Mouse (Mus musculus) adrenal gland, postnatal 10 days (tissue): ENCODE data around the gene Ssbp4. TPM values are rescaled to one million over a fixed set of nuclear protein-coding genes. Genes with fewer than 3 reads are reported as not detected.

Experiments
- DNase-seq: peaks from one replicate; pipeline ENCODE4 v3.0.0; 2021; ENCODE audit warnings: mixed read lengths
- long read RNA-seq, 2 experiments: library from polyadenylated mRNA; stranded (forward); transcript quantifications; one replicate each; pipeline ENCODE4 v2.0.0; 2021
- total RNA-seq, 2 experiments: library from RNA; stranded (reverse); gene quantifications; 2 replicates each; pipeline ENCODE4 v1.2.3; 2021

Gene Ssbp4
- 10 to 100 TPM; 92.0 to 96.9 TPM for total RNA-seq
- long read RNA-seq, experiment 1, transcript Ssbp4-201 (17 exons, 1,475 nt) = major isoform, 43 of 170 reads
- long read RNA-seq, experiment 1, partial matches to known transcripts = 48 of 170 reads
- long read RNA-seq, experiment 1, other reads (novel, unspliced or antisense) = 77 of 170 reads
- long read RNA-seq, experiment 2, transcript Ssbp4-201 (17 exons, 1,475 nt) = major isoform, 28 of 94 reads
- long read RNA-seq, experiment 2, partial matches to known transcripts = 15 of 94 reads
- long read RNA-seq, experiment 2, other reads (novel, unspliced or antisense) = 51 of 94 reads

DNA sequence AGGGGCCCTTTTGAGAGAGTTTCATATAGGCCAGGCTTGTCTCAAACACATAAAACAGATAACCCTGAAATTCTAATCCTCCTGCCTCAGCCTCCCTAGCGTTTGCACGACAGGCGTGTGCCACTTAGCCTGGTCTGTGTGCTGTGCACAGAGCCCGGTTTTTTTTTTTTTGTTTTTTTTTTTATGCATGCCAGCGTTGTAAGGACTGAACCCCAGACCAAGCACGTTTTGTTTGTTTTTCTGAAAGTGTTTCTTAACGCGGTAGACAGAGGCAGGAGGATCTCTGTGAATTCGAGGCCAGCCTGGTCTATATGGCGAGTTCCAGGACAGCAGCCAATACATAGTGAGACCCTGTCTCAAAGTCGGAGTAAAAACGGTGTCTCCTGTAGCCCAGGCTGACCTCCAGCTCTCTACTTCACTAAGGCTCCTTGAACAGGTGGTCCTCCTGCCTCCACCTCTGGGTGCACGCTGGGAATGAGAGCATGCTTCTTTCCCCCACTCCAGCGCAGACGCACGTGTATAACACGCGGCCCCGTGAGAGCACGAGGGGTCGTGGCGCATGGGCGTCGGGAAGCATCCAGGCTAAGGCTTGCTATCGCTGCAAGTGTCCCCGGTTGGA is at the start of gene Ssbp4:
Gene Ssbp4 (minus strand): TSS at position 124 of the 619 bp plus-strand sequence.
- DNase-seq = no peak

DNA sequence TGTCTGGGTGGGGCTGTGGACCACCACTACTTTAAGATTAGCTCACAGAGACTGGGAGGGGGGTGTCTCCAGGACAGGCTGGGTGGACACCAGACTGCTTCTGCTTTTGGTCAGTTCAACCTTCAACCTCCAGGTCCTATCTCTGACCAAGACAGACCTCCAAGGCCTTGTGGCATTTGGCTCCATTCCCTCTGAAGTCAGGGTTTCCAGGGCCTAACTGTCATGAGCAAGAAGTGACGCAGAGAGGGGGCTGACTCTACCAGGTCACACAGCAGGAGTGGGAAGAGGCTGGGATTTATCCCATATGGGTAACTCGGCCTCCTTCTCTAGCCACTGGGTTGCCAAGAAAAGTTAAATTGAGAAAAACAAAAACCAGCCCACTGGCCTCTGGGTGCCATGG is 49.1 kb upstream of the Ssbp4 start:
- DNase-seq = peak; percentile 63

DNA sequence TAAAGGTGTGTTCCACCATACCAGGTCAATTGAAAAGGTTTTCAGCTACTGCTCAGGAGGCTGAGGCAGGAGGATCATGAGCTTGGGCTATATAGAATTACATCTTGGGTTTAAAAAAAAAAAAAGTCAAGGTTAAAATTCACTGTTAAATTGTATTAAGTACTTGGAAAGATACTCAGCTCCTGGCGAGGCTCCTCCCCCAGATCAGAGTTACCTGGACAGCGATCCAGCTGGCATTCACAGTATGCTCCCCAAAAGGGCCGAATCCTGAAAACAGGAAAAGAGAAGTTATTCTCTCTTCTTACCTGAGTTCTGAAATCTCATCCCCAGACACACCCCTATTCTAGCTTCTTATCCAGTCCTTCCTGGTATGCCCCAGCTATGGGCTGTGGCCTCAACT is 48.5 kb upstream of the Ssbp4 start:
- no peak for DNase-seq

DNA sequence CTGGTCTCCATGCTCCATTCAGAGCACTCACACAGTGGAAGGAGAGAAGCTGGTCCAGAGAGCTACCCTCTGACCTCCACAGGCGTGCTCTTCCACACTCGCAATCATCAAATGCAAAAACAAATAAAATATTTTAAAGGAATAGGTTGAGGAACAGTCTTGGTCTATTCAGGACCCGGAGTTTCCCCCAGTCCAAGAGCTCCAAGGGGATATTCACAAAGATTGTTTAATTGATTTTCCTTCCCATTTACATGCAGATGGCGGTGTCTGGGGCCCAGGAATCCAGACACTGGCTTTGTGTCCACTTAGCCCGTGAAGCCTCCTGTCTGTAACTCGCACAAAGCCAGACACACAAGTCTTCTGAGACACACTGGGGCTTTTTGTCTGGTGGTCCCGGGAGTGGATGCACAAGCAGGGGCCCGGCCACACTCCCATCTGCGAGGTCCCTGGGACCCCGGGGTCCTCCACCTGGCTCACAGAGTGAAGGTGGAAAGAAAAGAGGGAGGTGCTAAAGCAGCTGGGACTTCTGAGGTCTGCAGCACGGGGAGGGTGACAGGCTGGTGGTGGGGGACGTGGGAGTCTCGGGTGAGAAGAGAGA is 47.6 kb upstream of the Ssbp4 start:
- no peak for DNase-seq

DNA sequence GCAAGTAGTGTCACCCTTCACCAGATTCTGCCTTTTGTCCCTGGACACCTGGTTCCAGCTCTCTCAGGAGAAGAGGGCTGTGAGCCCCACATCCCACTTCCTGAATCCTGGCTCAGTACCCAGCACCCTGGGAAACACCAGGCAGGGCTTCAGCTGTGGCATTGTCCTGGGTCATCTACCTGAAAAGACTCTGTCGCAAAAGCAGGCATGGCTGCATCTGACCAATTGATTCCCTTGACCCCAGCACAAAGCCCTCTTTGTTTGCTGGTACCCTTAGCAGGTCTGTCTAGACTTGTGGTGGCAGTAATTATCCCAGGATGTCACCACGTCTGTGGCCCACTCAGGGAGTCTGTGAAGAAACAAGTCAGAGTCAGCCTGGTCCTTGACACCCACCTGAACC is 46.8 kb upstream of the Ssbp4 start:
- DNase-seq = no peak

DNA sequence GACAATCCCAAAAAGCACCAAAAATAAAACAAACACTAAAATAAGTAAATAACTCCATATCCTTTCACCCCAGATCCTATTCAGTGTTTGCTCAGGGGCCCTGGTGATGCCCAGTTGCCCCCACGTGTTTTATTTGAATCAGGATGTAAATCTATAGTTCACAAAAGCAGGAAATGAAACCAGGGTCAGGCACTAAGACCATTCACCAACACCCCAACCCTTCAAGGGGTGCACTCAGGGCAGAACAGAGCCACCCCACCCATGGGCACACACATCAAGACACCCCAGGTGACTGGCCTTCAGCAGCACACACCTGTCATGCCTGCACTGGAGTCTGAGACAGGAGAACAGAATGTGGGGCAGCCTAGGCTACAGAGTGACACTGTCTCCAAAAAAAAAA is 45.4 kb upstream of the Ssbp4 start:
- no peak for DNase-seq

DNA sequence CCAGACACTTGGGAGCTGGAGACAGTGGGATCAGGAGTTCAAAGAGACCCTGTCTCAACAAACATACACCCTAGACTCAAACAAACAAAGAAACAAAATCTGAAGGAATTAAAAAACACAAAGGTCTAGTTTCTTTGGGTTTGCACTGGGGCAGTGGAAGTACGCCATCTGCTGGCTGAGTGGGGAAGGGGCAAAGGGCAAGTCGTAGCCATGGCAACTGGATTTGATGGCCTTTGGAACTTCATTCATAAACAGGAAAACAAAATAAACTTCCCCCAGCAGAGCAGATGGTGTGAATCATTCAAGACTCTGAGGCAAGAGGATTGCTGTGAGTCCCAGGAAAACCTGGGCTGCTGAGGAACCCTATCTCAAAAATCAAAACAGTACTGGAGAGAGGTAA is 44.6 kb upstream of the Ssbp4 start:
- DNase-seq = peak; percentile 82

DNA sequence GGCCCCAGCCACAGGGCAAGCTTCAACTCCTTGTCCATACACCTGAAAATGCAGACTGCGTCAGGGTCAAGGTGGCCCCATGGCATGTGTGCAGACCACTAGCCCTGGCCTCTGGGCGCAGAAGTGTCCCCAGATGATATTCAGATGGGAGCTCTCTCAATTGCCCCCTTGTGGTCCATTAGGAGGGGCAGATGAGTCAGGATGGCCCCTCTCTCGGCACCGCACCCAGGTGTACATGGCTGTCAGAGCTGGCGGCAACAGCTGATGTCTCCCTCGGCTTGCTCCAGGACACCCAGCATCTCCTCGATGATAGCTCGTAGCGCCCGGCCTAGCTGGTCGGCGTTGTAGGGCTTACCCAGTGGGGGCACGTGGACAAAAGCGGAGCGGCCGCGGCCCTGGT is 41.7 kb upstream of the Ssbp4 start:
- no peak for DNase-seq

DNA sequence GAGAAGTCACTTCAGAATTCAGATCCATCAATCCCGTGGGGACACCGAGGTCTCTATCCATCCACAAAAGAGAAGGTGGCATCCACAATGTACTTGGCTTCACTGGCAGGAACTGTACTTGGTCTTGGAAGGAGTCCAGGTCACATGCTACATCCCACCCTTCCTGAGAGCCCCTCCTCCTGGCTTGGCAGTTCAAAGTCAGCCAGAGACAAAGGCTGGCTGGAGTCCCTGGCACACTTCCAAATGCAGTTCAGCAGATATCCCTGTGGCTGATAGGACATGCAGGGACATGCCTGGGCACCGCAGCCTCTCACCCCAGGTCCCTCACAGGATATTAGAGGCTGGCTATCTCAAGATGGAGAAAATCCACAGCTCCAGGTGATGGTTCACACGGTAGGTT is 40.7 kb upstream of the Ssbp4 start:
- DNase-seq = peak; percentile 89

DNA sequence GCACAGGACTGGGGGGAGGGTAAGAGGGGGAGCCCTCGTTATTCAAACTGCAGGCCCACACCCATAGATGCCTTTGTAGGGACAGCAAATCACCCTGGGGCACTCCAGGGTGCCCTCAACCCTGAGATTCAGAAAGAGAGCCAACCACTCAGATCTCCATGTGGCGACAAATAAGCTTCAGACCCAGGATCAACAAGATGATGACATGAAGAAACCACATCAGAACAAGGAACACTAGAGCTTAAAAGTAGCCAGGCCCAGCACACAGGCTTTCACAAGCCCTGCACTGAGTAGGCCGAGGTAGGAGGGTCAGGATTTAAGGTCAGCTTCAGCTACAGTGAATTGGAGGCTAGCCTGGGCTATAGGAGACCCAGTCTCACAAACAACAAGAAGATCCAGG is 40.2 kb upstream of the Ssbp4 start:
- no peak for DNase-seq

DNA sequence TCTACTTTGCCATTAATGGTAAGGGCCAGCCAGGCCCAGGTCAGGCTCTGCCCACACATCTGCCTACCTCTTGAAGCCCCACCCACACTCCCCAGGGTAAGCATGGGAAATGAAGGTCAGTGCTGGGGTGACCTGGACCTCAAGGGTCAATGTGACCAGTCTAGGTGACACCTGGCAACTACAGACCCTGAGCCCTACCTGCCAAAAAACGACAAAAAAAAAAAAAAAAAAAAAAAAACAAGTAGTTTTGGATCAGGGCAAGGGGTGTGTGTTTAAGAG is 39.4 kb upstream of the Ssbp4 start:
- DNase-seq = peak; percentile 45

DNA sequence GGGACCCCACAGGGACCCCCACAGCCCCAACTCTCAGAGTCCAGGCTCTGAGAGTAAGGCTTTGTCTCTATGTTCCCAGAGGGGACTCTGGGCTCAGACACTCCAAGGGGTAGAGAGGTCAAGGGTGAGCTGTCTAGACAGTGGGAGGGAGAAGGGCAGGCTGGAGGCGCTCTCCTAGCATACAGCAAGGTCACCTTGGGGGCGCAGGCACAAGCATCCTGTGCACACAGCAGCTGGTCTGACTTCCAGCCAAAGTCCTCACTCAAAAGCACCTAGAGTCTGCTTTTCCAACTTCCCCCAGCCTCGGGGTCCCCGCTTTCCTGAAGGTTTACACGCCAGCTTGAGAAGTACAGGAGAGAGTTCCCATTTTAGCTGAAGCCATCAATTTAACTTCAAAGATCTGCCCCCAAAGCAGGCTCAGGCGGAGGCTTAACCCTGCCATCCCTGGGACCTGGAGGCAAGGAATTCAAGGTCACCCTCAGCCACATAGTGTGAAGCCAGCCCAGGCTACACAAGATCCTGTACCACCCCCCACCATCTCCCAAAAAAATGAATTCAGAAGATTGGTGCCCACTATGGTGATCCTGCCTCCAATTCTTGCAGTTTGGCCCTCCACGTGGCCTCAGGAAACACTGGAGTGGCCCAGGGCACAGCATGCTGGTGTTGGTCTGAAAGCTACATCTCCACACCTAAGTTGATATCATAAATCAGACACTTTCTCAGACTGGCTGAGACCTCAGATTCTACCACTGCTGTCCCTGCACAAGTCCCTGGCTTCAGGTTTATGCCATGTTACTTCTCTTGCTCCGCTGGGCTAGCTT is 38.9 kb upstream of the Ssbp4 start:
- peak; percentile 66 for DNase-seq

DNA sequence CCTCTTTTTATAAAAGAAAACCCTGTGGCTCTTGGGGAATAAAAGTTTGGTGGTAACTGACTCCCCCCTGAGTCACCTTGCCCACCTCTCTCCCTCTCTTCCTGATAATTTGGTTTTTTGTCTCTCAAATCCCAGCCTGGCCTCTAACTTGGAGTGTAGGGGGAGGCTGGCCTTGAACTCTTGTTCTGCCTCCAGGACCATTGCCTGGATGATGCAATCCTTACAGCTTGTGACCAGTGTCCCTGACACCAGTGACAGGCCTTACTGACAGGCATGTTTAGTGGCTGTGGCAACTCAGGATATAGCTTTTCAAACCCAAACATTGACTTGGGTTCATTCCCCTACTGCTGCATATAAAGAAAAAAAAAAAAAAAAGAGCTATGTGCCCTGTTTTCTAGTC is 38.1 kb upstream of the Ssbp4 start:
- peak; percentile 63 for DNase-seq

DNA sequence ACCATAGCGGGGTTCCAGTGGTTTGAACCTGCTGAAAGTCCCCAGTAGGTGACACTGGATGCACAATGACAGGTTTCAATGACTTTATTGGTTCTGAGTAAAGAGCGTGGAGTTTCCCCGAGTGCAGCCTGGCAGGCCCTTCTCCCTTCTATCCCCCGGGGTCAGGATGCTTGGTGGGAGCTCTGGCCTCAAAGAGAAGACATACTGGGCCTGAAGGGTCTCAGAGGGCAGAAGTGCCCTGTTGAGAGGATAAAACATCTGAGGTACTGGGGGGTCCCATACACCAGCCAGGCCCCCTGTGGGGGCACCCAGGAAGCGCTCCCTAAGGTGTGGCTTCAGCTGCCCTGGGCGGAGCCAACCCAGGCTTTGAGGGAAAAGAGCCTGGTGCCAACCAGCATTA is 37.7 kb upstream of the Ssbp4 start:
- DNase-seq = no peak

DNA sequence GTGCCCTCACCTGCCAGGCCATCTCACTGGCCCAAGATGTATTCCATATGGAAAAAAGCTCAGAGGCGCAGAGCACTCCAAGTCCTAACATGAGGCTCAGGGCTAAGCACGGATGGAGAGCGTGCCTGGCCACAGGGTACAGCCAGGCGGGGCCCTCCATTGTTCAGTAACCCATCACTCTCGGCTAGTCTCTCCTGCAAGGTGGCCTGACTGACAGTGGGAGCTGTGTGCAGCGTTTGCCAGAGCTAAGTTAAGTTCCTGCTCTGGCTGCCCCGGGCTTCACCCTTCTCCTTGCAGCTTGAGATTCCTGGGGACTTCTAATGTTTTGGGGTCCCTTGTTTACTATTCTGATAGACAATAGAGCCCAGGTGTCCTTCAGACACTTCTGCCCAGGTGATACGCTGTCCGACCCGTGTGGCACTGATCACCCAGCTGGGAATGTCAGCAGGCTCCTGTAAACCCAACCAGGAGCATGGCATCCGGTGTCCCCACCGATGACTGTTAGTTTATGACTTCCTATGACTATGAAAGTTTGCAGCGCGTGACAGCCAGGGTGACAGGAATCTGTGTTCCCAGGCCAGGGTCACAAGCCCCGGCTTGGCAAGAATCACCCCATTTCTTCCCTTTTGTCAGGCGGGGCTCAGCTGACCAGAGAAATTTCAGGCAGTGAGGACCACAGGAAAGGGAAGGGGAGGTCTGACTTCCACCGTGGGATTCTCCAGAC is 37.0 kb upstream of the Ssbp4 start:
- DNase-seq = peak; percentile 73

DNA sequence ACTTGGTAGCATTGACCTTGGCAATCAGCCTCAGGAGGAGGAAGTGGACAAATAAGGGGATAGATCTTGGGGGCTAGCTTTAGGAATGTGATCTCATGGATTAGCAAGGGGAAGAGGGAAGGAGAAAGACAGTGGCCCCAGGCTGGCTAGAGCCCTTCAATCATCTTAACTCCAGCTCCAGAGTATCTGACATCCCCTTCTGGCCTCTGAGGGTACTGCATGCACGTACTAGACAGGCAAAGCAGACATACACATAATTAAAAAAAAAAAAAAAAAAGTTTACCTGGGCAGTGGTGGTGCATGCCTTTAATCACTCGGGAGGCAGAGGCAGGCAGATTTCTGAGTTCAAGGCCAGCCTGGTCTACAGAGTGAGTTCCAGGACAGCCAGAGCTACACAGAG is 35.4 kb upstream of the Ssbp4 start:
- DNase-seq = no peak

DNA sequence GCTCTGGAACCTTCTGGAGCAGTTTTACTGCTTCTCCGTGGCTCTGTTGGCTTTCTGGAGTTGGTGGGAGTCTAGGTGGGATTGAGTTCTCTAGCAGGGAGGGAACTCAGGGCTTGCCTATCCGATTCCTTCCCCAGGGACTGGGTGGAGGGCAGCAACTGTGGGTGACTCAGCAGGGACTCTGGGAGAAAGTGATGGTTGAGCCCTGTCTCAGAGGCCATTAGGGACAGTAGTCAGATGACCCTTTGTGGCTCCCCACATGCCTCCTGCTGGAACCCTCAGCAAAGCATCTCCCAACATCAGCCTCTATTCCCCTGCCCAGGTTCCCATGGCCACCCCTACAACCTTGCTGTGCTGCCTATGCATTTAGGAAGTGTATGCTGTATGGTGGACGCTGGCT is 34.3 kb upstream of the Ssbp4 start:
- DNase-seq = no peak

DNA sequence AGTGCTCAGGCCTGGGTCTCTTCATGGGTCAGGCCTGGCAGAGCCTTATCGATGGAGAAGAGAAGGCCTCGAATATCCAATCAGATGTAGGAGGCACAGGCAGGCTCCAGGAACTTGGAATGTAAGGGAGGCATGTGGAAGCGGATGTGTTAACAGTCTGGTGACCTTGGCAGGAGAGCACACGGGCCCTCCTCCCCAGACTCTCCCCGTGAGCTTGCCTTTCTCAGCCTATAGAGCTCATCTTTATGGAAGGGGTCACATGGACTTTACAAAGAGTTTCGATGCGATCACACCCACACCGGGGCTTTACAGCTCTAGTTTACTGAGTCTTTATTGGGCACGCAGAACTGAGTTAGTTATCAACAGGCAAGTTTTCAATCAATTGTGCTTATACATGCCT is 30.1 kb upstream of the Ssbp4 start:
- no peak for DNase-seq

DNA sequence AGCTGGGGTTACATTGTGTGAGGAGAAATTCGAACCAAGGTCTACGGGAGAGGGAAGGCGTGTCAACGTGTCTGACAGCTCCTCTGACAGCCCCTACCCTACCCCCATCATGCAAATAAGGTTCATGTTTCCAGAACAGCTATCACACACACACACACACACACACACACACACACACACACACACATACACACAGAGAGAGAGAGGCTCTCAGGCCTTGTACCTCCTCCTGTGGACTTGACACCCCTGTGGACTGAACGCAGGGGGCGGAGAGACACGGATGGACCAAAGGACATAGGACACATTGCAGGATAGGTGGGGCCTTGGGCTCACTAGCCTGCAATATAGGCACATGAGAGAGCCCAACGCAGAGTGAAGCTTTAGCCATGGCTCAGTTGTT is 28.2 kb upstream of the Ssbp4 start:
- DNase-seq = no peak

DNA sequence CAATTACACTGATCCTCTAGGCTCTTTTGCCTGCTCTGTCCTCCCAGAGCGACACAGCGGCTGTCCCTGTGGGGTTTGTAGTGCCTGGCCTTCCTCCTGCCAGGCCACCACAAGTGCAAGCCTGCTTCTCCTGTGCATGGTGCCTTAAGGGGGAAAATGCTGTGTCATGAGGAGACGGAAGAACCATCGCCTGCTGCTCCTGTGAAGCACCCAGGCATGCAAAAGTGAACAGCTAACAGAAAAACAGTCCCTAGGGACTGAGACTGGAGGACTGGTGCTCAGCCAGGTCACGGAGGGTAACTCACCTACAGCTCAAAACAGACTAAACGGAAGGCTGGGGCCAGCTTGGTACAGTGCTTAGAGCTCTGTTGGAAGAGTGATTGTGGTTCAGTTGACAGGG is 26.9 kb upstream of the Ssbp4 start:
- DNase-seq = no peak

DNA sequence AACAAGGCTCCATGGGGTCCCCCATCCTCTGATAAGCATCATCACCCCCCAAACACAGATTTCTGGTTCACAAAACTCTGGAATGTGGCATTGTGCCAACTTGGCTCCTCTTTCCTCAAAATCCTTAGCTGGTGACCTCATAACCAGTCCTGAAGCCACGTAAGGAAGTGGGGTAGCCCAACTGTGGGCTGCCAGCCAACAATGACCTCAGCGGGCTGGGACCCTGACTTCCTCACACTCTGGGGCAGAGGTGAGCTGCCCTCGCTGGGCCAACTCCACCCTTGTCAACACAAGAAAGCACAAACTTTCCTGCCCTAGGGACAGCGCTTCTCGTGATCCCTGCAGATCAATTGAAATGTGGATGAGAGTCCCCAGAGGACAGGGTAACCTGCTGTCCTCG is 25.4 kb upstream of the Ssbp4 start:
- DNase-seq = peak; percentile 73

DNA sequence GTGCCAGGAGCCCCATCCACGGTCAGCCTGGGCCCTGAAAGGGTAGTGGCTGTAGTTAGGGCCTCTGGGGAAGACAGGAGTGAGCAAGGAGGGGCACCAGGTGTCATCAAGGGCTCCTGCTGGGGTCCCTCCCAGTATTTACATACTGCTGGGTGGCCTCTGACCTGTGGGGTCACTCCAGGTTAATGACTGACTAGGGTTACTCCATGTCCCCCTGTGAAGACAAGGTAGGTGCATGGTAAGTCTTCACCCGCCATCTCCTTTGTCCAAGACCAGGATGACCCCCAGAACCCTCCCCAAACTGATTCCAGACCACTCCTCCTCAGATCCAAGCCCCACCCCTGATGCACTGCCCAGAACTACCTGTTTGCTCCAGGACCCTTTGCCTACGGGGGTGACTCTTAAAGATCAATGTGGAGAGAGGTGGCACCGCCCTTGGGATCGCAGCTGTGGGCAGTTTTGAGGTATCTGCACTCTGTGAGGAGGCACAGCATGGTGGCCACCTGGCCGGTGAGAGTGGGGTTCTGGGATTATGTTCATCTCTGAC is 23.7 kb upstream of the Ssbp4 start, which contains the start of gene Gdf15:
Gene Gdf15 (minus strand): TSS at position 111 of the 547 bp plus-strand sequence.
- no peak for DNase-seq
